Mouse (Mus musculus) liver, embryonic 14.5 days (tissue): ENCODE results near the gene Rnf182.

ENCODE experiments used
- CTCF ChIP-seq: IDR thresholded peaks from 2 replicates; pipeline ENCODE4 v1.5.1; 2016; ENCODE audit warnings: antibody characterized with exemption, low read depth, control low read depth
- EP300 ChIP-seq: IDR thresholded peaks from 2 replicates; pipeline ENCODE4 v1.6.1; 2016; ENCODE audit warnings: antibody characterized with exemption, low read depth

- TF ChIP-seq CTCF (no peak), EP300 (no peak)
These were observed 12.4 kb downstream of the Rnf182 start for GRCm38 (mm10) chr13:43627922-43628321.
